Mouse (Mus musculus): Measurements from ENCODE around the gene Nkg7.

GRCm38 (mm10) chr7:43440482-43440881 lies 3.6 kb downstream of the Nkg7 start, which contains the start of gene Cldnd2:
- TF ChIP-seq CTCF (IDR thresholded peaks at IDR 0.05; ENCODE audit: low read depth) (no peak), EP300 (IDR thresholded peaks at IDR 0.05; ENCODE audit: low read depth) (no peak)
